Mouse (Mus musculus) lung, postnatal 0 days (tissue): ENCODE results near the gene Gm5294. TPM values are rescaled to one million over a fixed set of nuclear protein-coding genes. Genes with fewer than 3 reads are reported as not detected.

ENCODE experiments used
- ATAC-seq: fragments of 200-750 bp; cut with Nextera tagmentation; 2 replicates; pipeline ENCODE4 v1.8.0; 2017; ENCODE audit warnings: moderate library complexity
- DNase-seq: peaks from one replicate; pipeline ENCODE4 v3.0.0-alpha.2; 2016; ENCODE audit warnings: low spot score
- H3K27ac ChIP-seq: fragments of 300-500 bp; sonication (generic); 2 replicates; pipeline ENCODE4 v1.5.1; 2014; ENCODE audit warnings: antibody characterized with exemption, mild to moderate bottlenecking, low read length, mixed read lengths
- H3K27me3 ChIP-seq: fragments of 300-500 bp; sonication (generic); replicated peaks from 2 replicates; pipeline ENCODE4 v1.6.1; 2014; ENCODE audit warnings: low read length, mixed read lengths; ENCODE audit not compliant: insufficient read depth
- H3K36me3 ChIP-seq: fragments of 300-500 bp; sonication (generic); 2 replicates; pipeline ENCODE4 v1.6.1; 2014; ENCODE audit warnings: low read length, mixed read lengths; ENCODE audit not compliant: insufficient read depth
- H3K4me1 ChIP-seq: fragments of 300-500 bp; sonication (generic); 2 replicates; pipeline ENCODE4 v1.6.1; 2014; ENCODE audit warnings: antibody characterized with exemption, low read depth, low read length, mixed read lengths; ENCODE audit not compliant: insufficient read depth
- H3K4me2 ChIP-seq: fragments of 300-500 bp; sonication (generic); replicated peaks from 2 replicates; pipeline ENCODE4 v1.6.1; 2014; ENCODE audit warnings: low read depth, mild to moderate bottlenecking, low read length, moderate library complexity, mixed read lengths
- H3K4me3 ChIP-seq: fragments of 300-500 bp; sonication (generic); 2 replicates; pipeline ENCODE4 v1.5.1; 2014; ENCODE audit warnings: low read depth, low read length
- H3K9ac ChIP-seq: fragments of 300-500 bp; sonication (generic); replicated peaks from 2 replicates; pipeline ENCODE4 v1.6.1; 2014; ENCODE audit warnings: low read depth, mild to moderate bottlenecking
- H3K9me3 ChIP-seq: fragments of 300-500 bp; sonication (generic); 2 replicates; pipeline ENCODE4 v1.6.1; 2016; ENCODE audit warnings: low read length, mixed read lengths
- CTCF ChIP-seq: IDR thresholded peaks from 2 replicates; pipeline ENCODE4 v1.5.1; 2016; ENCODE audit warnings: antibody characterized with exemption, mild to moderate bottlenecking
- EP300 ChIP-seq: IDR thresholded peaks from 2 replicates; pipeline ENCODE4 v1.6.1; 2016; ENCODE audit warnings: antibody characterized with exemption, mild to moderate bottlenecking, control low read depth
- WGBS: fragments of 180-500 bp; shearing (Covaris S2); extraction: QIAGEN DNeasy Blood & Tissue Kit; methylation state at CpG from one replicate; pipeline ENCODE4 v1.1.7; 2014; 5-methylcytosine and 5-hydroxymethylcytosine counted together
- polyA plus RNA-seq: library from polyadenylated mRNA; unstranded; fragments of >200 nt; fragmentation: Nextera tagmentation; extraction: Ambion mirVana; gene quantifications from 2 replicates; pipeline ENCODE4 v1.2.1, GENCODE M21; 2015

Gene Gm5294
- polyA plus RNA-seq, 1 experiment from 2014 or later, result not detected

GRCm38 (mm10) chr5:138843168-138843824 is 23.4 kb downstream of the Gm5294 start:
- Histone ChIP-seq H3K36me3 (no peaks in the 10 kb centered on the region), H3K4me2 (no peak overlapping the region), H3K4me3 (no peak overlapping the region), H3K4me1 (no peaks in the 10 kb centered on the region), H3K9ac (no peak overlapping the region), H3K9me3 (no peaks in the 10 kb centered on the region), H3K27me3 (no peaks in the 10 kb centered on the region), H3K27ac (no peak overlapping the region)
- ATAC-seq (peak; percentile 25), DNase-seq (no peak)
- 48% methylated on average over 9 of the region's 9 CpGs for WGBS
- TF ChIP-seq EP300 (no peak), CTCF (no peak)

- Histone ChIP-seq H3K27me3 (no peaks in the 10 kb centered on the region; the same call in 1 of the 2 replicates), H3K27ac (no peak overlapping the region), H3K4me1 (no peaks in the 10 kb centered on the region), H3K9me3 (no peaks in the 10 kb centered on the region), H3K4me2 (no peak overlapping the region), H3K4me3 (no peak overlapping the region), H3K36me3 (no peaks in the 10 kb centered on the region), H3K9ac (no peak overlapping the region)
- DNase-seq (peak; percentile 41), ATAC-seq (peak; percentile 62)
- TF ChIP-seq EP300 (no peak), CTCF (no peak)
- 34% methylated on average over 4 of the region's 4 CpGs for whole genome bisulfite sequencing
Observed at GRCm38 (mm10) chr5:138846506-138846905, 26.6 kb downstream of the Gm5294 start.

DNA sequence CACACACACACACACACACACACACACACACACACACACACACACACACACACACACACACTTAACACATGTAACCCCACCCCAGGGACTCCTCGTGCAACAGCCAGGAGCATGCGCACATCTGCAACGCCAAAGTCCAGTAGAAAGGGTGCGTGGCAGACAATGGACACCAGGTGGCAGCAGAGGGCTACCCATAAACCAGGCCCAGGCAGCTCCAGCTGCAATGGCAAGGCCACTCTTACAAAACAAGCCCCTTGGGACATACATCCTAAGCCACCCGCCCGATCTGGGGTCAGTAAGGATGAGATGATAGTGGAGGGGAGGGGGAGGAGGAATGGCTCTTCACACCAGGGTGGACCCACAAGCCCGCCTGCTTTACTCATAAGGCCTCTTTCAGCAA is 28.2 kb downstream of the Gm5294 start:
- no peak for TF ChIP-seq EP300
- peak; percentile 98 for TF ChIP-seq CTCF
- Histone ChIP-seq H3K36me3 (no peaks in the 10 kb centered on the region), H3K27me3 (no peaks in the 10 kb centered on the region; the same call in 1 of the 2 replicates), H3K4me3 (no peak overlapping the region), H3K9ac (no peak overlapping the region), H3K27ac (no peak overlapping the region), H3K9me3 (no peaks in the 10 kb centered on the region), H3K4me1 (no peaks in the 10 kb centered on the region), H3K4me2 (no peak overlapping the region)
- ATAC-seq (peak; percentile 72), DNase-seq (peak; percentile 91)
- 6% methylated on average over 7 of the region's 7 CpGs for WGBS

DNA sequence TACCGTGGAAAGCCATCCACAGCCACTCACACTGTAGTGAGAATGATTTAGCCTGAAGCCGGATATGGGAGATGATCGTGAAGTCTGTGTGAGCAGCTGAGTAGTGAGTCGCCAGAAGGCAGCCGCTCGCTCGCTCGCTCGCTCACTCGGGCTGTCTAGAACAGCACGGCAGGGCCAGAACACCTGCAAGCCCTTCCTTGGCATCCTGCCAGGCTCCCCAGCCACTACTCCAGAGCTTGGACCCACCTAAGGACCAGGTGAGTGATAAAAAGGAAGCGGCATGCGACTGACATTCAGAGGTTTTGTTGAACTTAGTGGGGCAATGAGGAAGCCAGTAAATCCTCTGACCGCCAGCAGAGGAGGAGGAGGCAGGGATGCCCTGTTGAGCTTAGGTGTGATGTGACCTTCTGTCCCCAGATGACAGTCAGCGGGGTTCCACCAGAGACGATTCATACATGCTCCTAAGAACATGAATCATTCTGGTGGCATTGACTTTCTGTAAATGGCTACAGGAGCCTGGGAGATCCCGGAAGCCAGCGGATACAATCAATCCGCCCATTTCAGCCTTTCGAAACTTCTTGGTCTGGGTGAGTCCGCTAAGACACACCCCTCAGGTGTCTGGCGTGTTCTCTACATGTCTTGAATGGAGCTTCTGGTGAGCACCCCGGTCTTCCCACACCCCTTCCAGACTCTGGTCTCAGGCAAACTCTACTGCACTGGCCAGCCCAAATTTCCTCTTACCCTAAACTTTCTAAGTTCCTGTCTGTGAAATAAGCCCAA is 30.0 kb downstream of the Gm5294 start:
- H3K4me2 ChIP-seq, result no peak overlapping the region
- DNase-seq, result no peak

DNA sequence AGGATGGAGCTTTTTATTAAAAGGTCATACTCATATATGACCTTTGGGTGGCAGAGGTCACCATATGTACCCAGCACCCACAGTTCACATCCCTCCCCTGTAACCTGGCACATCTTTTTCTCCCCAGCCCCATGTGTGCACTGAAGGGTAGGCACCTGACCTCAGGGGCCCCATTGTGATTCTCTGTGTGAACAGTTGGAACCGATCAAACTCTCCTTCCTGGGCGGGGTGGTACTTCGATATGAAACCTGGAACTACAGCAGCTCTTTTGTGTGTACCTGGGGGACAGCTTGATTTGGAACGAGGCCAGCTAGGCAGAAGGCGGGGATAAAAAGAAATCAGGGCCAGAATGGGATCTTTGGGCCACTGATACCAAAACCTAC is 30.6 kb downstream of the Gm5294 start:
- Histone ChIP-seq H3K9me3 (no peaks in the 10 kb centered on the region), H3K9ac (no peak overlapping the region), H3K4me1 (no peaks in the 10 kb centered on the region), H3K36me3 (no peaks in the 10 kb centered on the region), H3K4me2 (no peak overlapping the region), H3K27me3 (no peaks in the 10 kb centered on the region; the same call in 1 of the 2 replicates), H3K4me3 (no peak overlapping the region), H3K27ac (no peak overlapping the region)
- DNase-seq (no peak), ATAC-seq (no peak)
- 68% methylated on average over 5 of the region's 5 CpGs for WGBS
- no peak for TF ChIP-seq CTCF
- no peak for TF ChIP-seq EP300

More for the DNA sequence above, 30.0 kb downstream of the Gm5294 start:
- no peak overlapping the region for H3K4me3 ChIP-seq
- no peaks in the 10 kb centered on the region for H3K9me3 ChIP-seq
- no peaks in the 10 kb centered on the region; the same call in 1 of the 2 replicates for H3K27me3 ChIP-seq
- H3K4me1 ChIP-seq, result no peaks in the 10 kb centered on the region
- H3K36me3 ChIP-seq, result no peaks in the 10 kb centered on the region
- no peak overlapping the region for H3K9ac ChIP-seq
- ATAC-seq, result no peak
- 52% methylated on average over 23 of the region's 23 CpGs for whole genome bisulfite sequencing
- H3K27ac ChIP-seq, result no peak overlapping the region
- TF ChIP-seq CTCF (no peak), EP300 (no peak)

GRCm38 (mm10) chr5:138851296-138851780 is 31.5 kb downstream of the Gm5294 start:
- Histone ChIP-seq H3K4me1 (no peaks in the 10 kb centered on the region), H3K36me3 (no peaks in the 10 kb centered on the region), H3K9me3 (no peaks in the 10 kb centered on the region), H3K9ac (no peak overlapping the region), H3K27ac (no peak overlapping the region), H3K27me3 (no peaks in the 10 kb centered on the region; the same call in 1 of the 2 replicates), H3K4me3 (no peak overlapping the region), H3K4me2 (no peak overlapping the region)
- TF ChIP-seq EP300 (no peak), CTCF (no peak)
- no peak for DNase-seq
- no peak for ATAC-seq
- 71% methylated on average over 5 of the region's 5 CpGs for WGBS
